Mouse (Mus musculus) intestine, postnatal 0 days (tissue): ENCODE measurements around the gene Fam57b. TPM values are rescaled to one million over a fixed set of nuclear protein-coding genes. Genes with fewer than 3 reads are reported as not detected.

ENCODE experiments used
- ATAC-seq: fragments of 200-750 bp; cut with Nextera tagmentation; 2 replicates; pipeline ENCODE4 v1.8.0; 2017; ENCODE audit warnings: mild to moderate bottlenecking, moderate TSS enrichment, moderate library complexity
- H3K27ac ChIP-seq: fragments of 300-500 bp; sonication (generic); 2 replicates; pipeline ENCODE4 v1.5.1; 2014; ENCODE audit warnings: mild to moderate bottlenecking, low read depth, low read length, moderate library complexity
- H3K27me3 ChIP-seq: fragments of 300-500 bp; sonication (generic); replicated peaks from 2 replicates; pipeline ENCODE4 v1.6.1; 2014; ENCODE audit warnings: low read length, mixed read lengths; ENCODE audit not compliant: control insufficient read depth, insufficient read depth
- H3K36me3 ChIP-seq: fragments of 300-500 bp; sonication (generic); 2 replicates; pipeline ENCODE4 v1.6.1; 2014; ENCODE audit warnings: mild to moderate bottlenecking, moderate library complexity; ENCODE audit not compliant: control insufficient read depth, insufficient read depth
- H3K4me1 ChIP-seq: fragments of 300-500 bp; sonication (generic); replicated peaks from 2 replicates; pipeline ENCODE4 v1.6.1; 2014; ENCODE audit warnings: antibody characterized with exemption, low read length, mixed read lengths; ENCODE audit not compliant: control insufficient read depth, insufficient read depth
- H3K4me2 ChIP-seq: fragments of 300-500 bp; sonication (generic); replicated peaks from 2 replicates; pipeline ENCODE4 v1.6.1; 2014; ENCODE audit warnings: low read depth, mild to moderate bottlenecking, moderate library complexity
- H3K4me3 ChIP-seq: fragments of 300-500 bp; sonication (generic); 2 replicates; pipeline ENCODE4 v1.5.1; 2014; ENCODE audit warnings: low read depth, low read length
- H3K9ac ChIP-seq: fragments of 300-500 bp; sonication (generic); 2 replicates; pipeline ENCODE4 v1.6.1; 2014; ENCODE audit warnings: mild to moderate bottlenecking, low read depth, low read length
- H3K9me3 ChIP-seq: fragments of 300-500 bp; sonication (generic); 2 replicates; pipeline ENCODE4 v1.6.1; 2016; ENCODE audit warnings: mixed run types; ENCODE audit not compliant: control insufficient read depth
- CTCF ChIP-seq: sonication (generic); IDR thresholded peaks from 2 replicates; pipeline ENCODE4 v1.5.1; 2016; ENCODE audit warnings: low read depth, mild to moderate bottlenecking, control low read depth, antibody characterized with exemption, moderate library complexity
- WGBS: fragments of 180-500 bp; shearing (Covaris S2); extraction: QIAGEN DNeasy Blood & Tissue Kit; methylation state at CpG from one replicate; pipeline ENCODE4 v1.1.7; 2014; 5-methylcytosine and 5-hydroxymethylcytosine counted together
- polyA plus RNA-seq: library from polyadenylated mRNA; unstranded; fragments of >200 nt; fragmentation: Nextera tagmentation; extraction: Ambion mirVana; gene quantifications from 2 replicates; pipeline ENCODE4 v1.2.1, GENCODE M21; 2015

Fam57b gene
- polyA plus RNA-seq, 1 experiment from 2014 or later, result 1.2 TPM

- peak within 1 kb of the TSS; percentile 37; the same call in 1 of the 2 replicates for H3K9ac ChIP-seq
- H3K4me1 ChIP-seq, result no peaks in the 10 kb centered on the region; the same call in 1 of the 2 replicates
- no peak within 1 kb of the TSS for H3K27ac ChIP-seq
- TF ChIP-seq CTCF, result no peak
- no peaks in the 10 kb centered on the region for H3K27me3 ChIP-seq
- peak within 1 kb of the TSS; percentile 77 for H3K4me2 ChIP-seq
- ATAC-seq, result 0 out of 2 replicates have a peak, but pooled peaks have one; percentile 0
- no peaks in the 10 kb centered on the region for H3K9me3 ChIP-seq
- H3K36me3 ChIP-seq, result peaks cover 12% of the 10 kb centered on the region
- WGBS, result 7% methylated on average over 22 of the region's 22 CpGs
- peak within 1 kb of the TSS; percentile 36 for H3K4me3 ChIP-seq
Measured at GRCm38 (mm10) chr7:126780971-126781635, 16.4 kb upstream of the Fam57b start, which contains the start of gene Tbx6. Tbx6 (plus strand) TSS chr7:126781483.

- Histone ChIP-seq H3K4me2 (peak overlapping the region; percentile 77; the same call in 1 of the 2 replicates), H3K4me3 (no peak overlapping the region), H3K36me3 (peaks cover 19% of the 10 kb centered on the region), H3K9ac (peak overlapping the region; percentile 37; the same call in 1 of the 2 replicates), H3K27ac (no peak overlapping the region), H3K4me1 (no peaks in the 10 kb centered on the region), H3K27me3 (no peaks in the 10 kb centered on the region), H3K9me3 (no peaks in the 10 kb centered on the region)
- no peak for ATAC-seq
- TF ChIP-seq CTCF, result no peak
- WGBS, result 38% methylated on average over 11 of the region's 11 CpGs
Measured at GRCm38 (mm10) chr7:126781661-126782370, 15.7 kb upstream of the Fam57b start.

GRCm38 (mm10) chr7:126782693-126783092 lies 14.8 kb upstream of the Fam57b start:
- Histone ChIP-seq H3K9me3 (no peaks in the 10 kb centered on the region), H3K27ac (no peak overlapping the region), H3K36me3 (peaks cover 28% of the 10 kb centered on the region), H3K4me1 (no peaks in the 10 kb centered on the region), H3K4me2 (no peak overlapping the region), H3K4me3 (no peak overlapping the region), H3K27me3 (no peaks in the 10 kb centered on the region), H3K9ac (no peak overlapping the region)
- no peak for TF ChIP-seq CTCF
- 77% methylated on average over 13 of the region's 13 CpGs for WGBS
- no peak for ATAC-seq

DNA sequence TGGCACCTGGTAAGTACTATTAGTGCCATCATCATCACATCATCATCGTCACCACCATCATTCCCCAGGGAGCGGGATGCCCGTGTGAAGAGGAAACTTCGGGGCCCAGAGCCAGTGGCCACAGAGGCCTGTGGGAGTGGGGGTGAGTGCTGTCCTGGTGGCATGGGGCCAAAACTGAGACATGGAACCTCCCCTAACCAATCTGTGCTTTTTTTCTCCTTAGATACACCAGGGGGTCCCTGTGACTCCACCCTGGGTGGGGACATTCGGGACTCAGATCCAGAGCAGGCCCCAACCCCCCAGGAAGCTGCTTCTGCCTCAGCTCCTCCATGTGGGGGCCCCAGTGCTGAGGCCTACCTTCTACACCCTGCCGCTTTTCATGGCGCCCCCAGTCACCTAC lies 13.0 kb upstream of the Fam57b start:
- no peak for TF ChIP-seq CTCF
- no peak overlapping the region for H3K27ac ChIP-seq
- H3K27me3 ChIP-seq, result no peaks in the 10 kb centered on the region
- H3K9me3 ChIP-seq, result no peaks in the 10 kb centered on the region
- no peak overlapping the region for H3K4me3 ChIP-seq
- H3K36me3 ChIP-seq, result peaks cover 46% of the 10 kb centered on the region
- no peak overlapping the region for H3K4me2 ChIP-seq
- no peak overlapping the region for H3K9ac ChIP-seq
- H3K4me1 ChIP-seq, result no peaks in the 10 kb centered on the region
- 80% methylated on average over 7 of the region's 7 CpGs for WGBS
- ATAC-seq, result no peak

DNA sequence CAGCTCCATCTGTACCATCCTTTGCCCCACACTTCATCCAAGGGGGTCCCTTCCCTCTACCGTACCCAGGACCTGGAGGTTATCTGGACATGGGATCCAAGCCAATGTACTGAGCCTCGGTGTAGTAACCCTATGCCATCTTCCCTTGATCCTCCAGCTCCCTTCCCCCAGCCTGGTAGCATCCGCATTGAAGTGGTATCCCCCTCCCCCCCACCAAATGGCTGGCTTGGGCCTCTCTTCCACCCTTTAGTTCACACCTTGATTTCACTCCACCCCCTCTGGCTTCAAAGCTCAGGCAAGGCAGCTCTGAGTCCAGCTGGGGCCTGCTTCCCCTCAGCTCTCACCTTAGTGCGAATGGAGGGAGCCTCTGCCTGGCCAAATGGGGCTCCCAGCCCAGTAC lies 12.4 kb upstream of the Fam57b start:
- Histone ChIP-seq H3K4me2 (no peak overlapping the region), H3K4me3 (no peak overlapping the region), H3K9ac (no peak overlapping the region), H3K27me3 (no peaks in the 10 kb centered on the region), H3K27ac (no peak overlapping the region), H3K9me3 (no peaks in the 10 kb centered on the region), H3K4me1 (no peaks in the 10 kb centered on the region), H3K36me3 (peaks cover 52% of the 10 kb centered on the region)
- WGBS, result 73% methylated on average over 4 of the region's 4 CpGs
- no peak for TF ChIP-seq CTCF
- ATAC-seq, result no peak

DNA sequence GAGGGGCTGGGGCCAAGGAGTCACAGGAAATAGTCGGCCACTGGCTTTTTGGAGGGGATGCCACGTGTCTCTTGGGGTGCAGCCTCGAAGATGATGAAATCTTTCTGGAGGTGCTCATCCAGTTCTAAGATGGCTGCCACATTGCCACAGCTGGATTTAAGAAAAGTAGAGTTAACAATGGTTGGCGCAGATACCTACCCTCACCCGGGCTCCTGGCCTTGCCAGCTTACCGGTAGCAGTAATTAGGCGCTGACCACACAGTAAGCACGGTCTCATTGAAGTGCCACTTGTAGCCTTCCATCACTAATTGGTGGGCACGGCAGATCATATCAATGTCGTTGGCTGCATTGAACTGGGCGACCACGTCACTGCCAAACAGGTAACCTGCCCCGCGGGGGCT lies 11.3 kb upstream of the Fam57b start:
- peaks cover 53% of the 10 kb centered on the region for H3K36me3 ChIP-seq
- 90% methylated on average over 14 of the region's 14 CpGs for WGBS
- H3K9ac ChIP-seq, result no peak overlapping the region
- no peaks in the 10 kb centered on the region for H3K27me3 ChIP-seq
- no peak overlapping the region for H3K27ac ChIP-seq
- H3K9me3 ChIP-seq, result no peaks in the 10 kb centered on the region
- ATAC-seq, result no peak
- TF ChIP-seq CTCF, result no peak
- H3K4me1 ChIP-seq, result peaks cover 3% of the 10 kb centered on the region; the same call in 1 of the 2 replicates
- no peak overlapping the region for H3K4me2 ChIP-seq
- no peak overlapping the region for H3K4me3 ChIP-seq
